Mouse (Mus musculus) hindbrain, postnatal 0 days (tissue): ENCODE measurements at regions not wholly inside any gene's neighbourhood (a gene's known extent, or its start where the extent isn't known, plus 50 kb on each side); places are given as distances from the start of the nearest gene placed in this dataset.
"Not testable (repeated sequence)": the region's sequence is repeated elsewhere in the genome, so short reads cannot be mapped to it uniquely, and the experiment has no call there.

Experiments
- ATAC-seq: fragments of 200-750 bp; cut with Nextera tagmentation; 2 replicates; pipeline ENCODE4 v1.8.0; 2017; ENCODE audit warnings: mild to moderate bottlenecking, moderate TSS enrichment, moderate library complexity
- DNase-seq: peaks from one replicate; pipeline ENCODE4 v3.0.0-alpha.2; 2015; ENCODE audit warnings: low spot score
- H3K27ac ChIP-seq: fragments of 300-500 bp; sonication (generic); 2 replicates; pipeline ENCODE4 v1.5.1; 2014; ENCODE audit warnings: mild to moderate bottlenecking
- H3K27me3 ChIP-seq: fragments of 300-500 bp; sonication (generic); 2 replicates; pipeline ENCODE4 v1.6.1; 2014; ENCODE audit warnings: low read length, mixed read lengths; ENCODE audit not compliant: insufficient read depth
- H3K36me3 ChIP-seq: fragments of 300-500 bp; sonication (generic); 2 replicates; pipeline ENCODE4 v1.6.1; 2014; ENCODE audit warnings: low read length, mixed read lengths; ENCODE audit not compliant: insufficient read depth
- H3K4me1 ChIP-seq: fragments of 300-500 bp; sonication (generic); 2 replicates; pipeline ENCODE4 v1.6.1; 2014; ENCODE audit warnings: antibody characterized with exemption, low read length, mixed read lengths; ENCODE audit not compliant: insufficient read depth
- H3K4me2 ChIP-seq: fragments of 300-500 bp; sonication (generic); 2 replicates; pipeline ENCODE4 v1.6.1; 2014; ENCODE audit warnings: low read depth, mild to moderate bottlenecking, low read length, moderate library complexity, mixed read lengths
- H3K4me3 ChIP-seq: fragments of 300-500 bp; sonication (generic); 2 replicates; pipeline ENCODE4 v1.5.1; 2014; ENCODE audit warnings: low read length
- H3K9ac ChIP-seq: fragments of 300-500 bp; sonication (generic); replicated peaks from 2 replicates; pipeline ENCODE4 v1.6.1; 2014; ENCODE audit warnings: mild to moderate bottlenecking, low read length, moderate library complexity, mixed read lengths
- H3K9me3 ChIP-seq: fragments of 300-500 bp; sonication (generic); 2 replicates; pipeline ENCODE4 v1.6.1; 2016; ENCODE audit warnings: low read length, mixed read lengths
- CTCF ChIP-seq: IDR thresholded peaks from 2 replicates; pipeline ENCODE4 v1.5.1; 2016; ENCODE audit warnings: antibody characterized with exemption, control low read depth, low read depth
- WGBS: fragments of 180-500 bp; shearing (Covaris S2); extraction: QIAGEN DNeasy Blood & Tissue Kit; methylation state at CpG from one replicate; pipeline ENCODE4 v1.1.7; 2014; 5-methylcytosine and 5-hydroxymethylcytosine counted together

GRCm38 (mm10) chr9:11380531-11380930 is 476.0 kb upstream of the Cntn5 start:
- DNase-seq (no peak), ATAC-seq (no peak)
- 85% methylated on average over 7 of the region's 7 CpGs for WGBS
- Histone ChIP-seq H3K4me3 (no peak overlapping the region), H3K4me2 (no peak overlapping the region), H3K4me1 (no peaks in the 10 kb centered on the region), H3K36me3 (no peaks in the 10 kb centered on the region), H3K27me3 (no peaks in the 10 kb centered on the region), H3K27ac (no peak overlapping the region), H3K9me3 (no peaks in the 10 kb centered on the region), H3K9ac (no peak overlapping the region)
- no peak for TF ChIP-seq CTCF

- WGBS: 89% methylated on average over 4 of the region's 4 CpGs
- Histone ChIP-seq H3K4me2 (no peak overlapping the region), H3K36me3 (no peaks in the 10 kb centered on the region), H3K9me3 (no peaks in the 10 kb centered on the region), H3K27ac (no peak overlapping the region), H3K9ac (no peak overlapping the region), H3K4me1 (no peaks in the 10 kb centered on the region), H3K27me3 (no peaks in the 10 kb centered on the region), H3K4me3 (no peak overlapping the region)
- TF ChIP-seq CTCF: no peak
- ATAC-seq: no peak
- no peak for DNase-seq
Observed at GRCm38 (mm10) chr9:11378046-11378445, 473.5 kb upstream of the Cntn5 start.

GRCm38 (mm10) chr9:11377586-11377985 is 473.0 kb upstream of the Cntn5 start:
- Histone ChIP-seq H3K9me3 (no peaks in the 10 kb centered on the region), H3K36me3 (no peaks in the 10 kb centered on the region), H3K4me3 (no peak overlapping the region), H3K27me3 (no peaks in the 10 kb centered on the region), H3K27ac (no peak overlapping the region), H3K4me1 (no peaks in the 10 kb centered on the region), H3K9ac (no peak overlapping the region), H3K4me2 (no peak overlapping the region)
- WGBS: 81% methylated on average over 4 of the region's 4 CpGs
- no peak for ATAC-seq
- TF ChIP-seq CTCF: no peak
- no peak for DNase-seq

- WGBS: 91% methylated on average over 2 of the region's 2 CpGs
- no peak overlapping the region for H3K9ac ChIP-seq
- DNase-seq (no peak), ATAC-seq (no peak)
- no peak overlapping the region for H3K27ac ChIP-seq
- no peak overlapping the region for H3K4me3 ChIP-seq
- TF ChIP-seq CTCF: no peak
- H3K4me1 ChIP-seq: no peaks in the 10 kb centered on the region
- no peaks in the 10 kb centered on the region for H3K9me3 ChIP-seq
- no peaks in the 10 kb centered on the region for H3K27me3 ChIP-seq
- no peaks in the 10 kb centered on the region for H3K36me3 ChIP-seq
- H3K4me2 ChIP-seq: no peak overlapping the region
Observed at GRCm38 (mm10) chr9:11373294-11373903, 468.8 kb upstream of the Cntn5 start.

- no peaks in the 10 kb centered on the region for H3K27me3 ChIP-seq
- no peak overlapping the region for H3K9ac ChIP-seq
- no peak overlapping the region for H3K27ac ChIP-seq
- DNase-seq: no peak
- no peaks in the 10 kb centered on the region for H3K36me3 ChIP-seq
- 64% methylated on average over 1 of the region's 1 CpGs for WGBS
- H3K9me3 ChIP-seq: no peaks in the 10 kb centered on the region
- H3K4me3 ChIP-seq: no peak overlapping the region
- ATAC-seq: no peak
- H3K4me2 ChIP-seq: no peak overlapping the region
- TF ChIP-seq CTCF: no peak
- H3K4me1 ChIP-seq: no peaks in the 10 kb centered on the region
Observed at GRCm38 (mm10) chr9:11368056-11368455, 463.5 kb upstream of the Cntn5 start.

GRCm38 (mm10) chr9:11328900-11329299 is 424.3 kb upstream of the Cntn5 start:
- Histone ChIP-seq H3K4me2 (no peak overlapping the region), H3K27me3 (no peaks in the 10 kb centered on the region), H3K36me3 (no peaks in the 10 kb centered on the region), H3K4me3 (no peak overlapping the region), H3K9ac (no peak overlapping the region), H3K9me3 (no peaks in the 10 kb centered on the region), H3K27ac (no peak overlapping the region), H3K4me1 (no peaks in the 10 kb centered on the region)
- TF ChIP-seq CTCF: no peak
- DNase-seq: no peak
- WGBS: 86% methylated on average over 4 of the region's 4 CpGs
- ATAC-seq: no peak

GRCm38 (mm10) chr9:11317221-11317620 is 412.6 kb upstream of the Cntn5 start:
- H3K4me3 ChIP-seq: no peak overlapping the region
- 90% methylated on average over 1 of the region's 1 CpGs for WGBS
- ATAC-seq (no peak), DNase-seq (no peak)
- H3K27me3 ChIP-seq: no peaks in the 10 kb centered on the region
- no peak overlapping the region for H3K9ac ChIP-seq
- no peaks in the 10 kb centered on the region for H3K9me3 ChIP-seq
- no peaks in the 10 kb centered on the region for H3K4me1 ChIP-seq
- TF ChIP-seq CTCF: no peak
- no peak overlapping the region for H3K4me2 ChIP-seq
- no peaks in the 10 kb centered on the region for H3K36me3 ChIP-seq
- no peak overlapping the region for H3K27ac ChIP-seq

GRCm38 (mm10) chr9:11297116-11297515 is 392.5 kb upstream of the Cntn5 start:
- WGBS: 93% methylated on average over 17 of the region's 17 CpGs
- H3K4me2 ChIP-seq, H3K36me3 ChIP-seq, H3K9me3 ChIP-seq, H3K4me3 ChIP-seq, H3K4me1 ChIP-seq, H3K9ac ChIP-seq, ATAC-seq, DNase-seq, H3K27me3 ChIP-seq, H3K27ac ChIP-seq: not testable (repeated sequence)
